Mouse (Mus musculus) inflammation-experienced regulatory T-cells (primary cell): ENCODE measurements around the gene Kdm5b. TPM values are rescaled to one million over a fixed set of nuclear protein-coding genes. Genes with fewer than 3 reads are reported as not detected.

Experiments
- polyA plus RNA-seq, 2 experiments: library from polyadenylated mRNA; unstranded; fragments of 100-300 nt; shearing (Covaris generic); gene quantifications; one replicate each; pipeline ENCODE4 v1.2.1; 2017

Gene Kdm5b
- polyA plus RNA-seq, result 10 to 100 TPM; 47.7 to 49.0 TPM

DNA sequence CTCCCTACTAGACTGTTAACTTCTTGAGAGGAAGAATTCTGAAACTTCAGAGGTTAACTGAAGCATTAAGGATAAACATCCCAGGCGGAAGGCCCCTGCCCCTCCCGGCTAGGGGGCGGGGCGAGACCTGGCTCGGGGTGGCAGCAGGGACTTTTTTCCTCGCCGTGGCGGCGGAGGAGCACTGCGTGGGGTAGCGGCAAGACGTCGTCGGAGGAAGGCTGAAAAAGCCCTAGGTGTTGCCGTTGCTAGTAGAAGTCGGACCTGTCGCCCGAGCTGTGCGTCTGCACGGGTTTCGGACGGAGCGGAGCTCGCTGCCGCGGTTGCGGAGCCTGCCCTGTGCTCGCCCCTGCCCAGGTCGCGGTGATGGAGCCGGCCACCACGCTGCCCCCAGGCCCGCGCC is at the start of gene Kdm5b:
Gene Kdm5b, plus strand, starts transcription at position 196 of the 400 bp plus-strand sequence.

DNA sequence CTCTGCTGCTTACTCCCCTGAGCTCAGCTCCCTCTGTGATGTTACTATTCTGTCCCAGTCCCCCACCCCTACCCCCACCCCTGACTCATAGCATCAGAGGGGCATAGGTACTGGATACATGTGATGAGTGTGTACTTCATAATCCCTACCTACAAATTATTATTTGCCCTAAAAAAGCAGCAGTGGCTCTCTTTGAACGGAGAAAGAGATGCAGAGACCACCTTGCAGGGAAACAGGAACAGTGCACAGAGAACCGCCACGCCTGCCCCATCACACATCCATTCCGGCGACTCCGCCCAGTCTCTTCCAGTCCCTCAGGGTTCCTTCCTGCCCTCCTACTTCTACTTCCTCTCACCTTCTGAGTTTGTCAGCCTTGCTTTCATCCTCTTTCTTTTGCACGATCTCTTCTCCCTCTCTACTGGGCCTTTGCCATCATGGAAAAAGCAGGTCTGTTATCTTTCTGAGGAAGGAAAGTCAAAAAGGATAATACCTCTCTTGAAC is 10.3 kb upstream of the Kdm5b start, which contains the start of gene Mgat4e:
Gene Mgat4e, minus strand, starts transcription at position 51 of the 501 bp plus-strand sequence.

DNA sequence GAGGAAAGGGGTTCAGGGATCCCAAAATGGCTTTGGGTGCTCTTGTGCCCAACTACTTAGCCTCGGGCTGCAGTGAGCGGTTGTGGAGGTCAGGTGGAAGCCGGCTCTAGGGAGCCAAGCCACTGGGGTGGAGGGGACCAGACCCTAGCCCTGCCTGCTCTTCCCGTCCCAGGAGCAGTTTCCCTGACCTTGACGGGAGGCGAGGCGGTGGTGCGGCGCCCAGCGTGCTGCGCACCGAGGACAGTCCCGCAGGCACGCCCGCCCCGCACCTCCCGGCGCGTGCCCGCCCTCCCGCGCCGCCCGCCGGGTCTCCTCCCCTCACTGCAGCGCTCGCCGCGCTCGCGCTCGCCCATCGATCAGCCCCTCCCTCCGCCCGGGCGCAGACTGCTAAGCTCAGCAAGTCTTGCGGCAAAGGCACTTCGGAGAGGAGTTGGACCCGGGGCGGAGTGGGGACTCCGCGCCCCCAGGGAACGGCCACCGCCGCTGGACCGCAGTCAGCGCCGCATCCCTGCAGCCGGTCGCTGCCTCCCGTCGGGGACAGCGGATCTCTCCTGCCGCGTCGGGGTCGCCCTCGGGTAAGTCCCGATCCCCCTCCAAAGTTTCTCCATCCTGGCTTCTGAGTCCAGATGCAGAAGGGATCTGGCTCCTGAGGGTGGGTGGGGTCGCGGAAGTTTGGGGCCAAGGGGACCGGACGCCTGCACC is 86.4 kb downstream of the Kdm5b start, which contains the start of gene Syt2:
Gene Syt2, plus strand, starts transcription at position 417 of the 702 bp plus-strand sequence.

Other genes starting within 250 kb of the Kdm5b start
- gene Ppfia4, start 227.2 kb upstream of the Kdm5b start, polyA plus RNA-seq, result under 1 TPM in 1 of 2 experiments, not detected in 1; 0.41 TPM
- gene Tmem183a, start 198.2 kb upstream of the Kdm5b start, polyA plus RNA-seq, result 10 to 100 TPM; 58.7 to 61.3 TPM
- not detected for gene 4933406M09Rik, start 174.2 kb upstream of the Kdm5b start, polyA plus RNA-seq
- gene Cyb5r1, start 154.6 kb upstream of the Kdm5b start, polyA plus RNA-seq, result 10 to 100 TPM; 19.6 to 26.1 TPM
- gene Adipor1, start 144.8 kb upstream of the Kdm5b start, polyA plus RNA-seq, result 100 to 1,000 TPM in 1 of 2 experiments, 10 to 100 TPM in 1; 87.0 to 103 TPM
- gene Klhl12, start 104.6 kb upstream of the Kdm5b start, polyA plus RNA-seq, result 10 to 100 TPM; 13.3 to 16.9 TPM
- gene Rabif, start 65.5 kb upstream of the Kdm5b start, polyA plus RNA-seq, result 10 to 100 TPM; 38.6 to 57.3 TPM
- 1 to 10 TPM in 1 of 2 experiments, under 1 TPM in 1; 0.23 to 2.3 TPM for gene Mgat4e, start 10.5 kb upstream of the Kdm5b start, polyA plus RNA-seq
- gene Syt2, start 86.5 kb downstream of the Kdm5b start, polyA plus RNA-seq, result 1 to 10 TPM in 1 of 2 experiments, under 1 TPM in 1; 0.17 to 1.1 TPM